Mouse (Mus musculus) limb, embryonic 13.5 days (tissue): ENCODE results near the gene Fam92b. TPM values are rescaled to one million over a fixed set of nuclear protein-coding genes. Genes with fewer than 3 reads are reported as not detected.

Source experiments
- ATAC-seq: fragments of 200-750 bp; cut with Nextera tagmentation; 2 replicates; pipeline ENCODE4 v1.8.0; 2017; ENCODE audit warnings: low read depth, moderate number of reproducible peaks, moderate TSS enrichment; ENCODE audit not compliant: low FRiP score
- H3K27ac ChIP-seq: fragments of 300-500 bp; sonication (generic); 2 replicates; pipeline ENCODE4 v1.5.1; 2015; ENCODE audit warnings: inconsistent platforms, mild to moderate bottlenecking, moderate library complexity
- H3K27me3 ChIP-seq: fragments of 300-500 bp; sonication (generic); 2 replicates; pipeline ENCODE4 v1.6.1; 2015; ENCODE audit warnings: mild to moderate bottlenecking, inconsistent platforms
- H3K36me3 ChIP-seq: fragments of 300-500 bp; sonication (generic); 2 replicates; pipeline ENCODE4 v1.6.1; 2015; ENCODE audit warnings: inconsistent platforms, mild to moderate bottlenecking, moderate library complexity
- H3K4me1 ChIP-seq: fragments of 300-500 bp; sonication (generic); 2 replicates; pipeline ENCODE4 v1.6.1; 2015; ENCODE audit warnings: inconsistent platforms
- H3K4me2 ChIP-seq: fragments of 300-500 bp; sonication (generic); replicated peaks from 2 replicates; pipeline ENCODE4 v1.6.1; 2015; ENCODE audit warnings: inconsistent platforms, mild to moderate bottlenecking, moderate library complexity
- H3K4me3 ChIP-seq: fragments of 300-500 bp; sonication (generic); 2 replicates; pipeline ENCODE4 v1.5.1; 2015; ENCODE audit warnings: moderate library complexity, mild to moderate bottlenecking, inconsistent platforms
- H3K9ac ChIP-seq: fragments of 300-500 bp; sonication (generic); 2 replicates; pipeline ENCODE4 v1.6.1; 2015; ENCODE audit warnings: mild to moderate bottlenecking, inconsistent platforms
- H3K9me3 ChIP-seq: fragments of 300-500 bp; sonication (generic); 2 replicates; pipeline ENCODE4 v1.6.1; 2016; ENCODE audit warnings: inconsistent platforms
- WGBS: fragments of 180-500 bp; shearing (Covaris S2); methylation state at CpG from one replicate; pipeline ENCODE4 v1.1.7; 2015; 5-methylcytosine and 5-hydroxymethylcytosine counted together
- polyA plus RNA-seq: library from polyadenylated mRNA; unstranded; fragments of >200 nt; fragmentation: Nextera tagmentation; extraction: Ambion mirVana; gene quantifications from 2 replicates; pipeline ENCODE4 v1.2.1, GENCODE M21; 2015

The Fam92b gene
- polyA plus RNA-seq, 1 experiment from 2014 or later: not detected

DNA sequence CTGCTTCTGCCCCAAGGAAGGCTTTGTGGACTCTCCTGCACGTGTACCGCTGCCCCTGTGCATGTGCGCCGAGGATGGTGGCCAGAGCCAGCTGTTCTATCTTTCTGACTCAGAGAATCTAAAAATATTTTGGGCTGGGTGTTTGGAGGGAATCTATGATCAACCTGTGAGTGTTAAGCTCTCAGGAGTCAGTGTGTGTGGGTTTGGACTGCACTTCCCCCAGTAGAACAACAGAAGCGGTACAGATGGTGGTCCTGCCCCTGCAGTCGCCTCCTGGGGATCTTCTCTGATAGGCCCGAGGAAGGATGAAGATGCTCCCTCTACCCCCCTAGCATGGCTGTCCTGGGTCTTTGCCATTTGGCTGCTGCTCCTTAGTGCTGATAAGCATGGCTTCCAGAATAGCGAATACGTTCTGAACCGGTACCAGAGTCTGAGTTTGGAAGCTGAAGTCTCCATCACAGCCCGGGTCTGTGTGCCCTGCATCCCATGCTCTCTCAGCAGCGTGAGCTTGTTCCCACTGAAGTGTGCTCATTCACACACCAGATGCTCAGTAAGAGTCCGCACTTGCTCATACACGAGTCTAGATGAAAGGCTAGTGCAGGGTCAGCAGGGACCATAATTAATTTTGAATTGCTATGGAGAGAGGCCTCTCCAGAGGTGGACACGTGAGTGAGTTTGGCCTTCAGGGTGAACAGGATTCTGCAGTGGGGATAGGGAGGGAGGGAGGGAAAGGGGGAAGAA, 33.2 kb downstream of the Fam92b start:
- no peak overlapping the region for H3K9ac ChIP-seq
- no peaks in the 10 kb centered on the region for H3K27me3 ChIP-seq
- no peaks in the 10 kb centered on the region for H3K9me3 ChIP-seq
- no peak overlapping the region for H3K4me2 ChIP-seq
- 60% methylated on average over 15 of the region's 15 CpGs for WGBS
- H3K27ac ChIP-seq: no peak overlapping the region
- peaks cover 8% of the 10 kb centered on the region; the same call in 1 of the 2 replicates for H3K4me1 ChIP-seq
- ATAC-seq: no peak
- no peak overlapping the region for H3K4me3 ChIP-seq
- no peaks in the 10 kb centered on the region for H3K36me3 ChIP-seq

DNA sequence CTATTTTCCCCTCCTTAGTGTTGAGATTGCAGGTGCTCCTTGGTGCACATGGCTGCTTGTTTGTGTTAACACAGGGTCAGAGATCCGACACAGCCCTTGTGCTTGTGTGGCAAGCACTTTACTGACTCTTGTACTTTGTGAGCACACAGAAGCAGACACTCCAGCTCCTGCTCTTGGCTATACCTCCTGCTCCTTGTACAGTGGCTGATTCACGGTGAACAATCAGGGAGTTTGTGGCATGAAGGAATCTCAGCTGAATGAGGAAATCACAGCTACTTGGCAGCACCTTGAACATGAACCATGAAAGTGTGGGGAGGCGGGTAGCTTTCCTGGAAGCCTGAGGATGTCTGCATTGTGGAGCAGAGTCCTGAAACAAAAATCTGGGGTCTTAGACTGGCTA, 36.5 kb downstream of the Fam92b start:
- 61% methylated on average over 3 of the region's 3 CpGs for WGBS

DNA sequence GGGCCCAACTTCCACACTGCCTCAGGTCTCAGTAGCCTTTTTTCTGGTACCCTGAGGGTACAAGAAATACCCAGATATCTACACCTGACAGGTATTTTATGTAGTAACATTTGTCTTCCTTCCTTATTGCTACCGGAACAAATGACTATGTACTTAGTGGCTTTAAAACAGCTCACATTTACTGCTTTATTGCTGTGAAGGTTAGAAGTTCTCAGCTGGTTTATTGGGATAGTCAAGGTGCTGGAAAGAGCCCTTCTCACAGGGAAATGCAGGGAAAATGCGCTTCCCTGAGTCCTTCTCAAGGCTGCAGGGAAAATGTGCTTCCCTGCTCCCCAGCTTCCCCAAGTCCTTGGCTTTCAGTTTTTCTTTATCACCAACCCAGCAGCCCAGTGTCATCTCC, 38.3 kb downstream of the Fam92b start:
- Histone ChIP-seq H3K36me3 (no peaks in the 10 kb centered on the region), H3K4me1 (no peaks in the 10 kb centered on the region), H3K27ac (no peak overlapping the region), H3K4me3 (no peak overlapping the region), H3K4me2 (no peak overlapping the region), H3K27me3 (peaks cover 4% of the 10 kb centered on the region; the same call in 1 of the 2 replicates), H3K9ac (no peak overlapping the region), H3K9me3 (no peaks in the 10 kb centered on the region)
- 37% methylated on average over 2 of the region's 2 CpGs for WGBS
- no peak for ATAC-seq

More for the DNA sequence above, 36.5 kb downstream of the Fam92b start:
- Histone ChIP-seq H3K9me3 (no peaks in the 10 kb centered on the region), H3K4me1 (peaks cover 8% of the 10 kb centered on the region; the same call in 1 of the 2 replicates), H3K4me2 (no peak overlapping the region), H3K9ac (no peak overlapping the region; the same call in 1 of the 2 replicates), H3K36me3 (no peaks in the 10 kb centered on the region), H3K27me3 (peaks cover 4% of the 10 kb centered on the region; the same call in 1 of the 2 replicates), H3K4me3 (no peak overlapping the region), H3K27ac (no peak overlapping the region)
- ATAC-seq: no peak

DNA sequence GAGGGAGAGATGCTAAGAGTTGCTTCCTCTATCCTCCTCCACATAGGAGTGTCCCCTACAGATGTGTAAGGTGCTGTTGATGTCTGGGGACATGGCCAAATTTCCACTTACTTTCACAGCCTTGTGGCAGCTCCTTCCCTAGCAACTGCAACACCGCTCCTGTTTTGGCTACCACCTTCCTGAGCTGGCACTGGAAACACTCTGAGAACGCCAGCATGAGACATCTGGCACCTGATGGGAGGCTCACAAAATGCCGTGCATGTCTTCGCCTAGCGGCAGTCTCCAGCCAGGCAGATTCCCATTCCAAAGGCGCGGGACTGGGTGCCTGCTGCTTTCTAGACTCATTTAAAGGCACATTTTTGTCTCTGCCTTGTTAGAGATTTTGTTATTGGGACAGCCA, 40.6 kb downstream of the Fam92b start:
- Histone ChIP-seq H3K27me3 (peaks cover 4% of the 10 kb centered on the region; the same call in 1 of the 2 replicates), H3K27ac (no peak overlapping the region), H3K9me3 (no peaks in the 10 kb centered on the region), H3K4me1 (no peaks in the 10 kb centered on the region), H3K4me2 (no peak overlapping the region), H3K36me3 (no peaks in the 10 kb centered on the region), H3K4me3 (no peak overlapping the region), H3K9ac (no peak overlapping the region)
- 52% methylated on average over 7 of the region's 7 CpGs for WGBS
- no peak for ATAC-seq

DNA sequence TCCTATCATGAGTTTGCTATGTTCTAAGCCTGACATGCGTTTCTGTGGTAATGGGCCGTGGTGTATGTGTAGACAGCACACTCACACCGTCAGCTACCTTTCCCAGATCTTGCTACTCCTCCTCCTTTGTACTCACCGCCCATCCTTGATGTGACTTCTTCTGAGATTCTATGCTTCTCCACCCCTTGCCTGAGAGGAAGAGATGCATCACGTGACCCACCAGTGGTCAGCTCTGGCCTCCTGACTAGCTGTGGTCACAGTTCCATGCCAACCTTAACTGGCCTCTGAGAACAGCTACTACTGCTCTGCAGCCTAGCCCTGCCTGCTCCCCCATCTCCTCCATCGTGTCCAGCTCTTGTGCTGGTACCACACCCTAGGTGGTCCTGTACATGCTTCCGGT, 41.6 kb downstream of the Fam92b start:
- Histone ChIP-seq H3K27ac (no peak overlapping the region), H3K9me3 (no peaks in the 10 kb centered on the region), H3K9ac (no peak overlapping the region), H3K36me3 (no peaks in the 10 kb centered on the region), H3K4me1 (no peaks in the 10 kb centered on the region), H3K27me3 (peaks cover 4% of the 10 kb centered on the region; the same call in 1 of the 2 replicates), H3K4me2 (no peak overlapping the region), H3K4me3 (no peak overlapping the region)
- 91% methylated on average over 7 of the region's 7 CpGs for WGBS
- ATAC-seq: no peak

DNA sequence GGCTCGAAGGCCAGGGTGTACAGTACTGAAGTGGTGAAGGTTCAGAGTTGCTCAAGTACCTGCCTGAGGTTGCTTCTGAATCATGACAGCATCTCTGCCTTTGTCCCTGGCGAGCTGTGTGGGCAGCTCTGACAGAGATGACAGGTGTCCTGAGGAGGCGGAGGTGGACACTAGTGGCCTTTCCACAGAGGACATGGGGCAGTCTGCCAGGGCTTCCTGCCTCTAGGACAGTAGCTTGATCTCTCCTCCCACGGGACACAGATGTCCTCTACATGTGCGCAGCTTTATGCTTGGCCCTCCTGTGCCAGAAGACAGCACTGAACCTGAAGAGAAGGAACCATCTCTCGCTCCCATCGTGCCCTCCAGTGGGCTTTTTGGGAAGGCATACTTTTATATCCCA, 44.1 kb downstream of the Fam92b start:
- Histone ChIP-seq H3K4me2 (no peak overlapping the region), H3K9ac (no peak overlapping the region), H3K27ac (no peak overlapping the region), H3K9me3 (no peaks in the 10 kb centered on the region), H3K27me3 (no peaks in the 10 kb centered on the region), H3K4me1 (no peaks in the 10 kb centered on the region), H3K36me3 (no peaks in the 10 kb centered on the region), H3K4me3 (no peak overlapping the region)
- WGBS: 88% methylated on average over 7 of the region's 7 CpGs
- ATAC-seq: no peak

DNA sequence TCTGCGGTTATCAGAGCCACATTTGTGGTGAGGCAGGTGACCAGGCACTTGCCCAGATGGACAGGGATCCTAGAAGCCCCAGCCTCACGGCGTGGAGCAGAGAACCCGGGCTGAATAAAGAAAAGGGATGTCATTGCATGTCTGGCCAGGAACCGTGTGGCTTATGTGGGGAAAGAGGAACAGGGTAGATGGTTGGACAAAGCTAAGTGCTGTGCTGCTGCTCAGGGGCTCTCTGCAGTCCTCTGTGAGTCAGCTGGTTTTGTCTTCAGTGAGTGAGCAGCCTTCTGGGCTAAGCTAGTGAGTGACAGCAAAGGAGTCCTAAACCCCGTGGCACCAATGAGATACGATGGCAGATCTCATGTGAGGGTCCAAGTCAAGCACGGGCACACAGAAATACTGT, 46.1 kb downstream of the Fam92b start:
- no peak overlapping the region for H3K9ac ChIP-seq
- H3K4me3 ChIP-seq: no peak overlapping the region
- no peaks in the 10 kb centered on the region for H3K36me3 ChIP-seq
- H3K4me2 ChIP-seq: no peak overlapping the region
- H3K27ac ChIP-seq: no peak overlapping the region
- H3K4me1 ChIP-seq: no peaks in the 10 kb centered on the region
- no peaks in the 10 kb centered on the region for H3K9me3 ChIP-seq
- 81% methylated on average over 8 of the region's 8 CpGs for WGBS
- ATAC-seq: no peak
- 0 out of 2 replicates have a peak, but pooled peaks cover 10% of the 10 kb centered on the region for H3K27me3 ChIP-seq

DNA sequence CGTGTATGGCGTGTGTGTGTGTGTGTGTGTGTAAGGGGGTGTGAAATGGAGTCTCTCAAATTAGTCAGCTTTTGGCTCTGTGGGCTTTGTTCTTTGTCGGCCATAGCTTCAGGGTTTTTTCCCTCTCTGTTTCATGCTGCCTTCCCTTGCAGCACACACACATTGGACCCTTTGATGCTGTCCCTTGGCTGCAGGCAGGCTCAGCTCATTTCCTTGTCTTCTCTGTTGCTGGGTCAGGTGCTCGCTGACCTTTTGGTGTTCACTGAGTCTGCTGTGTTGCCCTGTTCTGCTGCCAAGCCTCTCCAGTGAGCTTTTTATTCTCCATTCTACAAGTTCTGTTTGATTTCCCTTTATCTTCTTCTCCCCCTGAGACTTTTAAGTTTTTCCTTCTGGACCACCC, 47.7 kb downstream of the Fam92b start:
- Histone ChIP-seq H3K4me2 (no peak overlapping the region), H3K9me3 (no peaks in the 10 kb centered on the region), H3K9ac (no peak overlapping the region; the same call in 1 of the 2 replicates), H3K36me3 (no peaks in the 10 kb centered on the region), H3K27ac (no peak overlapping the region), H3K27me3 (0 out of 2 replicates have a peak, but pooled peaks cover 14% of the 10 kb centered on the region), H3K4me3 (no peak overlapping the region), H3K4me1 (no peaks in the 10 kb centered on the region)
- ATAC-seq: no peak
- WGBS: 58% methylated on average over 4 of the region's 4 CpGs

DNA sequence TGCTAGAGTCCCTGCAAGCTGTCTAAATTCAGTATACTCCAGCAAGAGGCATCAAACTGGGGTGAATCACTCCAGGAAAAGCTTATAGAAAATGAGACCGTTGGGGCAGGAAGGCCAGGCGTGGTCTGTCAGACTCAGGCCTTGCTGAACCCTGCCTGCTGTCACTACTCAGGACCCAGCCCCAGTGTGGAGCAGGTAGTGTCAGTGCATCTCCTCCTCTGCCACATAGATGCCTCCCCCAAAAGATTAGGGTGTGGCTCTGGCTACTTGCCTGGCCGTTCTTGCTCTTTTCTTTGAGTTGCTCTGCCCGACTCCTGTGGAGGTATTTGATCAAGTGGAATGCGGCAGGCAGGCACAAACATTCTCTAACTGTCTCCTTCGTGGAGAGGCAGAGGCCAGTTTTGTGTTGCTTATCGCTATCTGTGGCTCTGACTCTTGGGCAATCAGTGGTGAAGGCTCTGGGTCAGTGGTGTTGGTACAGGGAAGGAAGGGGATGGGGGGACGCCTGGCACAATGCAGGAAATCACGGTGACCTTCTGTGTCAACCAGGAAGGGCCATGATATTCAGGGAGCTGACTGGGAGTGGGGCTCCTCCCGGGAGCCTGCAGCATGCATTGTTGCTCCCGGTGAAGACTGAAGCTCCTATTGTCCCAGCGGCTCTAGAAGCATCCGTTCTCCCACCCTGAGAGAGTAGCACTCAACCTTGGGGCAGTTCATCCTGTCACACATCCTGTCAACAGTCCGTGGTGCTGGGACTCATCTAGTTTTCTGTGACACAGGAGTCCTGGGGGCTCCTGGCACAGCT, 50.7 kb downstream of the Fam92b start:
- no peak for ATAC-seq
- no peak overlapping the region for H3K4me3 ChIP-seq
- WGBS: 50% methylated on average over 14 of the region's 14 CpGs

DNA sequence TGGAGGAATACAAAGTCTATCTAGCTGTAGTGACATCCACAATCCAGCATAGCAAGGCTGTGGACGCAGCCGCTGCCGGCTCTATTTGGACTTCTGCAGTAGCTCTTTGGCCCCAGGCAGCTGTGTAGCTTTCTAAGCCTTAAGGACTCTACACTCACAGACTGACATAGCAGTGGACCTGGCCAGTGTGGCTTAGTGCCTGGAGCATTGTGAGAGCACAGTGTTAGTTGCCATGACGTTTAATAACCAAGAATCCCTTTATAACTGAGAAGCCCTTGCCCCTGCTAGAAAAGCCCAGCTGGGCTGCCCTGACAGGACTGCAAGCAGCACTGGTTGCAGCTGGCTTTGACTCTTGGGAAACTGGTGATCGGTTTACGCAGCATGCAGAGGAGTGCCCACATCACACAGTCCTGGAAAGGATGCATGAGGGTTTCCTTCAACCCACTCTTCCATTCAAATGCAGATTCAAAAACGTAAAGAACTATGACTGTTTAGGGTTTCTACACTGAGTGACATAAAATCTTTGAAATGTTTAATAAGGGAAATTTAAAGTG, 52.4 kb downstream of the Fam92b start:
- 59% methylated on average over 7 of the region's 7 CpGs for WGBS
- H3K27ac ChIP-seq: no peak overlapping the region
- H3K36me3 ChIP-seq: no peaks in the 10 kb centered on the region
- H3K9ac ChIP-seq: no peak overlapping the region
- no peak overlapping the region for H3K4me2 ChIP-seq
- no peak for ATAC-seq
- peaks cover 18% of the 10 kb centered on the region for H3K27me3 ChIP-seq
- H3K4me1 ChIP-seq: 0 out of 2 replicates have a peak, but pooled peaks cover 4% of the 10 kb centered on the region
- no peak overlapping the region for H3K4me3 ChIP-seq
- no peaks in the 10 kb centered on the region for H3K9me3 ChIP-seq

More for the DNA sequence above, 50.7 kb downstream of the Fam92b start:
- no peak overlapping the region for H3K4me2 ChIP-seq
- H3K9ac ChIP-seq: no peak overlapping the region
- H3K36me3 ChIP-seq: no peaks in the 10 kb centered on the region
- H3K4me1 ChIP-seq: no peaks in the 10 kb centered on the region
- peaks cover 18% of the 10 kb centered on the region for H3K27me3 ChIP-seq
- no peak overlapping the region for H3K27ac ChIP-seq
- H3K9me3 ChIP-seq: no peaks in the 10 kb centered on the region

DNA sequence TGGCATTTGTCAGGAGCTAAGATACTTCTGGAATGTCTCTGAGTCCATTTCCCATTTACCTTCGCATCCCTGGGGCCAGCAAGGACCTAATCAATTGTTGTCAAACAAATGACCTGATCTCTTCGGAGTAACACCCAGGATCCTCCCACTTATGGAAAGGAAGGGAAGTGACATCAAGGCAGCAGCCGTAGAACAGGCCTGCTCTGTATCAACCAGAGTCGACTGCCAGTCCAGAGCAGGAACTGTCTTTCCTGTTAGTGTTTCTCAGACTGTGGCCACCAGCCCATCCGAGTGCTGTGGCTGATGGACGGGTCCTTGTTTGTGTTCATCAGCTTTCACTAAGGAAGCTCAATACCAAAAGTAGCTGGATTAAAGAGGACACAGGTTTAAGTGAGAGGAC, 53.0 kb downstream of the Fam92b start:
- H3K9ac ChIP-seq: no peak overlapping the region
- ATAC-seq: no peak
- 33% methylated on average over 6 of the region's 6 CpGs for WGBS

DNA sequence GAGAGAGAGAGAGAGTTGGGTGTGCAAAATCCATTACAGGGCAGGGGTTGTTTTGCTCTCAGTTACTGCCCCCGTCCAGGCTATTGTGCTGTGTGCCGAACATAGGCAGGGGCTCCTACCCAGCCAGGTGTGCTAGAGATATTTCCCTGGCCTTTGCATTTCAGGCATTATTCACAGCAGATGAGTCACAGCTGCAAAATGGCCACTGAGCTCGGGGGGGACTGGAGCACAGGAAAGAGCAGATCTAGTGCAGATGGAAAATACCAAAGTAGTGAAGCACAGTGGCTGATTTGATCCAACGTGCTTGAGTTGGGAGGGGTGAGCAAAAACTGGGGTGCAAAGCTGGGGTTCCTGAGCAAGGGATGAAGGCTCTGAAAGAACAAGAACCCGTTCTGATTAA, 56.3 kb downstream of the Fam92b start:
- ATAC-seq: no peak
- Histone ChIP-seq H3K4me1 (0 out of 2 replicates have a peak, but pooled peaks cover 4% of the 10 kb centered on the region), H3K4me2 (no peak overlapping the region), H3K4me3 (no peak overlapping the region), H3K27ac (no peak overlapping the region), H3K9ac (no peak overlapping the region), H3K36me3 (no peaks in the 10 kb centered on the region), H3K9me3 (no peaks in the 10 kb centered on the region), H3K27me3 (peaks cover 37% of the 10 kb centered on the region)
- 48% methylated on average over 5 of the region's 5 CpGs for WGBS

More for the DNA sequence above, 53.0 kb downstream of the Fam92b start:
- no peaks in the 10 kb centered on the region for H3K9me3 ChIP-seq
- H3K27ac ChIP-seq: no peak overlapping the region
- no peak overlapping the region for H3K4me3 ChIP-seq
- no peak overlapping the region for H3K4me2 ChIP-seq
- no peaks in the 10 kb centered on the region for H3K36me3 ChIP-seq
- H3K4me1 ChIP-seq: 0 out of 2 replicates have a peak, but pooled peaks cover 4% of the 10 kb centered on the region
- peaks cover 18% of the 10 kb centered on the region for H3K27me3 ChIP-seq
